Mouse (Mus musculus) spleen, adult 18-20 months (tissue): ENCODE measurements at regions not wholly inside any gene's neighbourhood (a gene's known extent, or its start where the extent isn't known, plus 50 kb on each side); places are given as distances from the start of the nearest gene placed in this dataset.

ENCODE experiments used
- DNase-seq, 2 experiments: peaks; one replicate each; pipeline ENCODE4 v3.0.0; 2022; ENCODE audit warnings: mixed read lengths in 2 of 2

DNA sequence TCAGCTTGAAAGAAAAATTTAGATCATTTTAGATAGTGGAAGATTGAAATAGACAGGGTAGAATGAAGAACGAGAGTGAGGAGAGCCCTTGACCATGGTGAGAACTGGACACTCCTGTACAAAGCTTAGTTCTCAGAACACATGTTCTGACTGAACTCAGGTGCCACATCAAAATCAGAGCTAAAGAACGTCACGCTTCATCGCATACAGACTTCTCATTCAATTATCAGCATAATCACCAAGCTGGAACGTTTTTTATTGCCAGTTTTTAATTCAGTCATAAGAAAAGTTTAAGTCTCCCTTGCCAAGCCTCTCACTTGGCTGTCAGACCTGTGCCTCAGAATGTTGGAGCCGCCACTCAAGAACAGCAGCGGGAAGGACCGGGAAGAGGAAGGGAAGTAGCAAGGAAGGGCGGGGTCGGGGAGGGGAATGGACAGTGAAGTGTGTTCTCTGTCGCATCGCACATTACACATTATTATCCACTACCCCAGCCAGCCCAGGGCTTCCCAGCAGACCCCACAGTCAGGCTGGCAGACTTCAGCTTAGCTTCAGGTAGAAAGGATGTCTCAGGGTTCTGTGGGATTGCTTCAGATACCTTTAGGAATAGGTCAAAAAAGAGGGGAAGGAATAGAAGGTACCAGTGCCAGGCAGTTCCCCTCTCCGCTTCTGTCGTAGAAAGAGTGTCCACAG lies 140.1 kb upstream of the Smim15 start:
- DNase-seq = no peak

GRCm38 (mm10) chr13:107903150-107903959 lies 140.9 kb upstream of the Smim15 start:
- no peak for DNase-seq

- DNase-seq = no peak
These were observed 141.5 kb upstream of the Smim15 start for GRCm38 (mm10) chr13:107902800-107903149.

DNA sequence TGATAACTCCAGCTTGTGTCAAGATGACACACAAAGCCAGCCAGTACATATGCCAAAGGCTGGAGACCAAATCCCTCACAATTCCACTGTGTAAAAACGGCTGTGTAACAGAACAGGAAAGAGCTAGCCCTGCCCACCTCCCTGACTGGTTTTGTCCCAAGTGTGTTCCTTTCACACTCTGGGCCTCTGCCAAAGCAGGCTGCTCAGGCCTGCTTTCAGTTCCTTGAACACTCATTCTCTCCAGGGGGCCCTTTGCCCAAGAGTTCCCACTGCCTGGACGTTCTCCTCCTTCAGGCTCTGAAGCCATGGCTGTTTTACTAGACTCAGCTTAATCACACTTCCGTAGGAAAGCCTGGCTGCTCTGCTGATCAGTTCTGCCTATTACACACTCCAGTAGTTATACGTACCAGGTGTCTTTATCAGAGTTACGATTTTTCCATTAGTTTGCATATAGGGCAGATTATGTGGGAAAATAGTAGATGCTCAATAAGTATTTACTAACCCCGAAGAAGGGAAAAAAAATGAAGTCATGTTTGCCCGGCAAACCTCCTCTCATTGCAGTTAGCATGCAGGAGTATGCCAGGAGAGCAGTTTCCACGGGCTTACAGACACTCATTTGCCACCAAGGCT lies 144.5 kb upstream of the Smim15 start:
- DNase-seq = no peak

DNA sequence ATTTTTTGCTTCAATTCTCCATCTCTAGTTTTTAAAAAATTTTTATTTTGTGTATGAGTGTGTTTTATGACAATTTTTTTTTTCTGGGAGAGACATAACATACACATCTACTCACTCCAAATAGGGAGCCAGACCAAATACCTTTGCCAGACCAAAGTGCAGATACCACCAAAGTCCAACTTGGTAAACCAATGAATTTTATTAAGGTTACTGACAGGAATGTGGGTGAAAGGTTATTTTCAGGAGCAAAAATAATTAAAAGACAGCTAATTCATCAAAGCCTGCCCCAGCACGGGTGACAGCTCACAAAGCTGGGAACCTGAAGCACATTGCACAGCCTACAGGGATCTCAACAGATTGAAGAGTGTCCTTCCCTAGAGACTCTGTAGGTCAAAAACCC lies 146.6 kb upstream of the Smim15 start:
- no peak for DNase-seq

DNA sequence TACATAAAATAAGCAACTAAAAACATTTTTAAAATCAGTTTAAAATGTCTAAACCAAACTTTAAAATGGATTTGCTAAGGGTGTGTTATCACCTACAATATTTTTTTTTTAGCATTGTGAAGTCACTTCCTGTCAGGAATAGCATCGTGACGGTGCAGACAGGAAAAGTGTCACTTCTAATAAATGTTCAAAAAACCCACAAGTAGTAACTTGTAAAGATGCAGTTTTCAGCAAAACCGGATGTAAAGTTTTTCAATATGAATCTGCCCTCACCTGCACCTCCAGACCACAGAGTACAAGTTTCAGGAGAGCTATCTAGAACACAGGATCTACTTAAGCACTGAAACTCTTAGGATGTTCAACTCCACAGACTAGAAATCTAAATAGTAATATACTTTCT lies 147.1 kb upstream of the Smim15 start:
- DNase-seq = no peak

- no peak for DNase-seq
These were observed 150.6 kb upstream of the Smim15 start for GRCm38 (mm10) chr13:107893581-107894183.

- no peak for DNase-seq
These were observed 151.2 kb upstream of the Smim15 start for GRCm38 (mm10) chr13:107893081-107893480.

- DNase-seq = no peak
These were observed 152.3 kb upstream of the Smim15 start for GRCm38 (mm10) chr13:107891946-107892345.

GRCm38 (mm10) chr13:107890866-107891821 lies 153.1 kb upstream of the Smim15 start:
- peak in 1 of 2 experiments; percentile 62 for DNase-seq

DNA sequence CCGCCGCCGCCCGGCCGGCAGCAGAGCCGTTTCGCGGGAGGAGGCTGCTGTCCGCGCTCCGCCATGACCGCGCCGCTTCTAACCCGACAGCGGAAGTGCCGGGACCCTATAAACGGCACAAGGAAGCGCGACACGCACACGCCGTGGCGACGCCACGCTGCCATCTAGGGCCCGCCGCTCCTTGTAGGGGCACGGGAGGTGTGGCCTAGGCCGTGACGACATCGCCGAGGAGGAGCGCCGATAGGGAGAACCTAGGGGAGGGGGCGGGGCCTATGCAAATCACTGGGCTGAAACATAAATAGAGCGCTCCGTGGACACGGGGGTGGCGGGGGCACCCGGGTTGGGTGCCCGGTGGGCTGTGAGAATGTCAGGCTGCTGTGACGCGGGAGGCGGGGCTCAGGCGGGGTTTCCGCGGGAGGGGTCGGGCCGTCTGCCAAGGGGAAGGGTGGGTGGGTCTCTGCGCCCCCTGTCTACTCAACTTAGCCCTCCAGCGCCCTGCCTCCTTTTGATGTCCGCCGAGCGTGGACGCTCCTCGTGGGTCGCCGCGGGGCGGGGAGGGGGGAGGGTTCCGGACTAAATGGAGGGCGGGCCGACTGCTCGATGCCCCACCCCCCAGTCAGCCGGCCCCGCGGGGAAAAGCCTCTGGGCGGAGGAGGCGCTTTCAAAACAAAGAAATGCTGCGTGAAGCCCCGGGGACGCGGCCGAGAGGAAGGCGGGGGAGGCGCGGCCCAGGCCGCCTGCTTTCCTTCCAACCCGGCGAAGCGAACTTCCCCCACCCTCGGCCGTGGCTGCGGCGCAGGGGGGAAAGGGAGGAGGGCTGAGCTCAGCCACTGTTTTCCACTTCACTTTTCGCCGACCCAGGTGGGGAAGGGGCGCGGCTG lies 154.0 kb upstream of the Smim15 start:
- peak; percentile 99 for DNase-seq

GRCm38 (mm10) chr13:107889588-107889984 lies 154.7 kb upstream of the Smim15 start:
- DNase-seq = no peak

- peak; percentile 66 to 76 for DNase-seq
These were observed 155.4 kb upstream of the Smim15 start for GRCm38 (mm10) chr13:107888571-107889451.

DNA sequence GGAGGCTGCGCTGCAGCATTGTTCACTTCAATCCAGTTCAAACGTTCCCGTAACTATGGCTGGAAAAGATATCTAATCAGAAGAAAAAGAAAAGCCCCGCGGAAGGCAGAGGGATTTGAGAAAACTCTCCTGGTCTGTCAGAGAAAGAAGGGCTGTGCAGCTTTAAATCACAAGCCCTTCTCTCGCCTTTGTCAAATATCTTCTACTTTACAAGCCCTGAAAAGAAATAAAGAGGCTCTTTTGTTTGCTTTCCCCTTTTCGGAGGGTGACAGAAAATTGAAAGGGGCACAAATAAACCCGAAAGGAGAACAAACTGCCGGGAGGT lies 156.1 kb upstream of the Smim15 start:
- no peak for DNase-seq

GRCm38 (mm10) chr13:107887366-107888230 lies 156.6 kb upstream of the Smim15 start:
- no peak for DNase-seq

DNA sequence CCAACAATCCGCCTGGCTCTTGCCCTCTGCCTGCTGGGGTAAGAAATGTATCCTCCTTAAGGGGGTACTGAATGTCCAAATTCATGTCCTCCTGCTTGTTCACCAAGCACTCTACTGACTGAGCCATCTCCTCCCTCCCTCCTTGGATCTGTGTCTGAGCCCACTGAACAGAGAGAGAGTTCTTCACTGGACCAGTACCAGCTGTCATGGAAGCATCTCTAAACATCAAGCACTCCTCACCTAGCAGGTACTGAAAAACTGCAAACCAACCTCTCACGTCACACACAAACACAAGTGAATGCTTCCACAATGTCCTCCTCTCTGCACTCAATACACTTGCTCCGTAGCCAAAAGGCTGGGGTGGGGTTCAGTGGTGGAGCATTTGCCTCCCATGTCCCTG lies 159.4 kb upstream of the Smim15 start:
- no peak for DNase-seq

- DNase-seq = no peak
These were observed 161.9 kb upstream of the Smim15 start for GRCm38 (mm10) chr13:107882337-107882736.

GRCm38 (mm10) chr13:107880551-107880950 lies 163.7 kb upstream of the Smim15 start:
- no peak for DNase-seq

GRCm38 (mm10) chr13:107879535-107879934 lies 164.7 kb upstream of the Smim15 start:
- DNase-seq = no peak
